Mouse (Mus musculus) hindbrain, embryonic 12.5 days (tissue): ENCODE results near the gene Rpl15. TPM values are rescaled to one million over a fixed set of nuclear protein-coding genes. Genes with fewer than 3 reads are reported as not detected.

ENCODE experiments used
- ATAC-seq: fragments of 200-750 bp; cut with Nextera tagmentation; 2 replicates; pipeline ENCODE4 v1.8.0; 2017; ENCODE audit warnings: moderate TSS enrichment; ENCODE audit not compliant: low FRiP score
- H3K27ac ChIP-seq: fragments of 300-500 bp; sonication (generic); 2 replicates; pipeline ENCODE4 v1.5.1; 2016; ENCODE audit warnings: mild to moderate bottlenecking
- H3K27me3 ChIP-seq: fragments of 300-500 bp; sonication (generic); 2 replicates; pipeline ENCODE4 v1.6.1; 2016; ENCODE audit warnings: mild to moderate bottlenecking
- H3K36me3 ChIP-seq: fragments of 300-500 bp; sonication (generic); 2 replicates; pipeline ENCODE4 v1.6.1; 2016; ENCODE audit warnings: mild to moderate bottlenecking
- H3K4me1 ChIP-seq: fragments of 300-500 bp; sonication (generic); 2 replicates; pipeline ENCODE4 v1.6.1; 2016
- H3K4me2 ChIP-seq: fragments of 300-500 bp; sonication (generic); replicated peaks from 2 replicates; pipeline ENCODE4 v1.6.1; 2016; ENCODE audit warnings: mild to moderate bottlenecking
- H3K4me3 ChIP-seq: fragments of 300-500 bp; sonication (generic); 2 replicates; pipeline ENCODE4 v1.5.1; 2016; ENCODE audit warnings: mild to moderate bottlenecking
- H3K9ac ChIP-seq: fragments of 300-500 bp; sonication (generic); 2 replicates; pipeline ENCODE4 v1.6.1; 2016; ENCODE audit warnings: mild to moderate bottlenecking, moderate library complexity
- H3K9me3 ChIP-seq: fragments of 300-500 bp; sonication (generic); replicated peaks from 2 replicates; pipeline ENCODE4 v1.6.1; 2016; ENCODE audit warnings: mild to moderate bottlenecking
- WGBS: fragments of 180-500 bp; shearing (Covaris S2); methylation state at CpG from one replicate; pipeline ENCODE4 v1.1.7; 2016; 5-methylcytosine and 5-hydroxymethylcytosine counted together
- polyA plus RNA-seq: library from polyadenylated mRNA; unstranded; fragments of >200 nt; fragmentation: Nextera tagmentation; extraction: Ambion mirVana; gene quantifications from 2 replicates; pipeline ENCODE4 v1.2.1, GENCODE M21; 2016

The Rpl15 gene
- 320 and 326 TPM in 2 replicates for polyA plus RNA-seq

DNA sequence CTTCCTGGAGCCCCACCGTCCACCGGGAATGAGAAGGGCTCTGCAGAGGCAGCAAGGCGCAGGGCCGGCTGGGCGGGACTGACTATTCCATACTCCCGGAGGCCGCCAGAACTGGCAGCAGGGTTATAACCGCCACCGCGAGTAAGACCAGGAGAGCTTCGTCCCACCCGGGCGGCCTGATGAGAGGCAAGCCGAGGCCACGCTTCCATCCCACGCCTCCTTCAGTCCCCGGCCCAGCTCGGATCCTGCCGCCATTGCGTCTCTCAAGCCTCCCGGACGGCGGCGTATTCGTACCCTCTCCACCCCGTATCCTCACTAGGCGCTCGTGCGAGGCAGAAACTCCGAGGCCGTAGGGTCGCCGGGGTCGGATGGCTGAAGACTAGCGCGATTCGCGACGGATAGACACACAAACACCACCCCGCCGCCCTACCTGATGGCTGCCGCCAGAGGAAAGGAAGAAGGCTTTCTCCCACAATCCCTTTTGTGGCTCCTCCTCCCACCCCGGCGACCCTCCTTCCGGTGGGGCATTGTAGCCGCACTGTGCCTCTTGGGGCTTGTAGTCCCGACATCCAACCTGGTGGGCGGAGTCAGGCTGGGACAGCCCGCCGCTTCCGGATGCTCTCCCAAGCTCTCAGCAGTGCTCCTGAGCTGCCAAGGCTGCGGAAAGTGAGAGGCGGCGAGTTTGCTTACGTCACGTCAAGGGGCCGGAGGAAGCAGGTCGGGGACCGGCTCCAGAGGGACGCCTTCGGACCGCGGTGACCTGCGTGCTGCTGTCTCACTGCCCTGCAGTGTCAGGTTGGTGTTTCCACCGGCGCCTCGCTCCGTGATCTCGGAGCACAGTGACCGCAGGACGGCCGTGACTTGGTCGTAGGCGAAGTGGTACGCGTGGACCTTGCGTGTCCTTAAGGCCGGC is at the start of gene Rpl15, which contains the start of gene Nkiras1:
Gene Rpl15, minus strand, starts transcription at position 863 of the 913 bp plus-strand sequence.
Gene Nkiras1, plus strand, starts transcription at position 608 of the 913 bp plus-strand sequence.
- Histone ChIP-seq H3K36me3 (peaks cover 24% of the 10 kb centered on the region), H3K4me1 (peaks cover 15% of the 10 kb centered on the region), H3K9me3 (no peaks in the 10 kb centered on the region), H3K4me3 (peak within 1 kb of the TSS; percentile 89), H3K9ac (peak within 1 kb of the TSS; percentile 95), H3K27ac (peak within 1 kb of the TSS; percentile 83), H3K27me3 (no peaks in the 10 kb centered on the region), H3K4me2 (peak within 1 kb of the TSS; percentile 69)
- ATAC-seq: peak; percentile 99
- under 1% methylated on average over 78 of the region's 78 CpGs for WGBS

DNA sequence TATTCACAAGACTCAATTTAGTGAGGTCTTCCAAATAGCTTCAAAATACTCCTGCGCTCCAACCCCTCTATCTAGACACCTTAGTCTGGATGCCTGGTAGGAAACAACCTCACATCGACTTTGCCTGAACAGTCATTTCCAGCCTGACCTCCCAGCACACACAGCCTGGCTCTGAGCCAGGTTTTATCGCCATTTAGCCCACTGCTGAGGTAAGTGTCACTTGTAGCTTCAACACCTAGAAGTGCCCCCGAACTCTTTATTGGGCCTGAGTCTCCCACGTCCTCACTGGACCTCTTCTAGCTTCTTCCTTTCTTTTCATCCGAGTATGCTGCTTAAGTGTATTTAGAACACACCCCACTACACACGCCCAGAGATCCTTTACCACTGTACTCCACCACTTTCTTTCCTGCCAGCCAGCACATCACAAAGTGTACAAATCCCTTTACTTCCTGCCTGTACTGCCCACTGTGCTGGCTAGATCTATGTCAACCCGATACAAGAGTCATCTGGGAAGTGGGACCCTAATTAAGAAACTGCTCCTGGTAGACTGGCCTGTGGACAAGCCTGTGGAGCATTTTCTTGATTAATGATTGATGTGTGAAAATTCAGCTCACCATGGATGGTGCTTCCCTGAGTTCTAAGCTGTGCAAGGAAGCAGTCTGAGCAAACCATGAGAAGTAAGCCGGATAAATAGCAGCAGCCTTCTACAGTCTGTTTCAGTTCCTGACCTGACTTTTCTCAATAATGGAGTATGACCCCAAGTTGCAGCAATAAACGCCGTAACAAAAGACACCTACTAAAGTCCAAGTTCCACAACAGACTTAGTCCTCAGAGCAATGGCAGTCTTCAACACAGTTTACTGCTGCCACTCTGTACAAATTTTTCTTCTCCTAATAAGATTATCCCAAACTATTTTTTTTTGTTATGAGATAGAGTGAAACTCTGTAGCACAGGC is 46.5 kb upstream of the Rpl15 start:
- Histone ChIP-seq H3K4me3 (no peak overlapping the region), H3K4me1 (no peaks in the 10 kb centered on the region), H3K4me2 (no peak overlapping the region), H3K9me3 (no peaks in the 10 kb centered on the region), H3K27me3 (no peaks in the 10 kb centered on the region), H3K36me3 (peaks cover 4% of the 10 kb centered on the region; the same call in 1 of the 2 replicates), H3K27ac (no peak overlapping the region), H3K9ac (no peak overlapping the region)
- no peak for ATAC-seq
- 86% methylated on average over 11 of the region's 11 CpGs for WGBS

DNA sequence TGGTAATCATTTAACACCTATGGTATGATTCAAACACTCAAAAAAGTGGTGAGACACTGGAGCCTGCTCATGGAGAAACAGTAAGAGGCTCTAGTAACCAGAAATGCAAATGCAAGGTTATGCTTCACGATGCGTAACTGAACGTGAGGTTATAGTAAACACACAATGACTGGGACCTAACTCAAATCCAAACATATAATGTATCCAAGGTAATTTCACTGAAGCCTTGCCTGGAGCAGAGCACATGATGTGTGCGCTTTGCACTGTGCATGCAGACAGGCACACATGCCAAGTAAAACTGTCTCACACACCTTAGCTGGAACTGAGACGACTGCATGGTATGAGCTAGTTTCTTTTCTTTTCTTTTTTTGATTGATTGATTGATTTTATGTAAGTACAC is 33.0 kb upstream of the Rpl15 start:
- H3K27ac ChIP-seq: no peak overlapping the region
- WGBS: 93% methylated on average over 5 of the region's 5 CpGs
- no peaks in the 10 kb centered on the region for H3K9me3 ChIP-seq
- no peak for ATAC-seq
- no peaks in the 10 kb centered on the region for H3K27me3 ChIP-seq
- no peaks in the 10 kb centered on the region; the same call in 1 of the 2 replicates for H3K4me1 ChIP-seq
- H3K4me2 ChIP-seq: no peak overlapping the region
- no peak overlapping the region for H3K9ac ChIP-seq
- no peak overlapping the region for H3K4me3 ChIP-seq
- H3K36me3 ChIP-seq: peaks cover 10% of the 10 kb centered on the region; the same call in 1 of the 2 replicates

DNA sequence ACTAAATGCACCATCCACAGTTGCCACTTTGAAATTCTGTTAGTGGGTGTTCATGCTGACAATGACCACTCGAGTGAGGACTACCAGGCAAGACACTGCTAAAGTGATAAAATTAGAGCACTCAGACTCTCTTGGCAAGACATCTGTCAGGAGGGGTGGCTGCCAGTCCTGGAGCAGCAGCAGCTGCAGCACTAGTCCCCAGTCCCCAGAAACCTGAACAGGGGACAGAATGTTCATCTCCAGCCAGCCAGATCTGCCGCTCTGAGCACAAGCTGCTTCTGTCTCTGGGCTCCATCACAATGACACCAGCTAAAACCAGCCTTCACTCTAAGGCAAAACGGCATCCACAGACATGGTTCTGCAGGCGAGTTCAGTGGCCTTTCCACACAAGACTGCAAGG is 32.1 kb upstream of the Rpl15 start:
- H3K4me3 ChIP-seq: no peak overlapping the region
- no peak overlapping the region for H3K4me2 ChIP-seq
- peaks cover 10% of the 10 kb centered on the region; the same call in 1 of the 2 replicates for H3K36me3 ChIP-seq
- 92% methylated on average over 4 of the region's 4 CpGs for WGBS
- H3K27ac ChIP-seq: no peak overlapping the region
- H3K27me3 ChIP-seq: no peaks in the 10 kb centered on the region
- H3K9me3 ChIP-seq: no peaks in the 10 kb centered on the region
- H3K9ac ChIP-seq: no peak overlapping the region
- ATAC-seq: no peak
- no peaks in the 10 kb centered on the region; the same call in 1 of the 2 replicates for H3K4me1 ChIP-seq

DNA sequence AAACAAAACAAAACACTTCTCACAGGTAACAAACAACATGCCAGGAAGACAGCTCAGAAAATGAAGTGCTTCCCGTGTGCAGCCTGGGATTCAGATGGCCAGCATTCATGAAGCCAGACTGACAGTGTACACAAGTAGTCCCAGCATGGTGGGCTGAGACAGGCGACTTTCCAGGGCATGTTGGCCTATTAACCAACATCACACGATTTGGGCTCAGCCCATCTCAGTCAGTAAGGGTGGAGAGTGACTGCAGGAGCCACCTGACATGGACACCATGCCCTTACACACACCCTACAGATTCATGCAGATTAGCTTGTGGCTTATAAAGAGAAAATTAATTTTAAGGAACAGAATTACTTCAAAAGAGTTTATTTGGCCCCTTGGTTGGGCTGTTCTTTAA is 31.6 kb upstream of the Rpl15 start:
- Histone ChIP-seq H3K36me3 (peaks cover 10% of the 10 kb centered on the region; the same call in 1 of the 2 replicates), H3K27ac (no peak overlapping the region), H3K9ac (no peak overlapping the region), H3K4me3 (no peak overlapping the region), H3K4me2 (no peak overlapping the region), H3K9me3 (no peaks in the 10 kb centered on the region), H3K27me3 (no peaks in the 10 kb centered on the region), H3K4me1 (no peaks in the 10 kb centered on the region; the same call in 1 of the 2 replicates)
- WGBS: 81% methylated on average over 3 of the region's 3 CpGs
- no peak for ATAC-seq

DNA sequence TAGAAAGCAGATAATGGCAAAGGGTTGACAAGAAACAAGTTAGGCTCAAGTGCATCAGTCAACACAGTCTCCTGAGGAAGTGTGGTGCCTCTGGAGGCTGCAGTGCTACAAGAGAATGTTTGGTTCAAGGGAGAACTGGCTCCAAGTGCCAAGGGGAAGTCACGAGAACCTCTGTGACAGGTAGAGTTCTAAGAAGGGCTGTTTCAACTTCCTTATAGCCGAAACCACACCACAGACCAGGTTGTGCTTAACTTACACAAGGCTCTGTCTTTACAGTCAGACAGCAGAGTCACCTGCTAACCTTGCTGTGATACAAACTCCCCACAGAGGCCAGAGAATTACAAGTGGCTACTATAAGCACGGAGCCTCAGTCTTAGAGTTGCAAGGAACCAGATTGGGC is 30.4 kb upstream of the Rpl15 start:
- no peak overlapping the region for H3K27ac ChIP-seq
- H3K9ac ChIP-seq: no peak overlapping the region
- 88% methylated on average over 3 of the region's 3 CpGs for WGBS
- no peaks in the 10 kb centered on the region; the same call in 1 of the 2 replicates for H3K4me1 ChIP-seq
- H3K36me3 ChIP-seq: peaks cover 10% of the 10 kb centered on the region; the same call in 1 of the 2 replicates
- H3K9me3 ChIP-seq: no peaks in the 10 kb centered on the region
- ATAC-seq: no peak
- no peak overlapping the region for H3K4me3 ChIP-seq
- no peaks in the 10 kb centered on the region for H3K27me3 ChIP-seq
- no peak overlapping the region for H3K4me2 ChIP-seq

DNA sequence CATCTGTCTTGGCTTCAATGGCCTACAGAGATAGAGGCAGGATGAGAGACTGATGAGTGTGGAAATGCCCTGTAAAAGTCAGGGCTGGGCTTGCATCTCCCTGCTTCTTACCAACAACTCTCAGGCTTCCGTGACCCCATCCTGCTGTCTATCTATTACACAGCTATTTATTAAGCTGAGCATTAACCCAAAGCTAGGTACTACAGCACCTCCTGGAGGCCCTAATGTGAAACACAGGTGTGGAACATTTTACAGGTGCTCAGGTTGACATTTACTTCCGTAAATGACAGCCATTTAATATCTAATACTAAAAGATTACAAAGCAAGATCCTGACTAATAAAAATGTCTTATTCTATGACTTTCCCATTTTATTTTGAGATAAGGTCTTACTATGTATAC is 29.5 kb upstream of the Rpl15 start:
- no peaks in the 10 kb centered on the region for H3K9me3 ChIP-seq
- H3K4me2 ChIP-seq: no peak overlapping the region
- H3K27ac ChIP-seq: no peak overlapping the region
- H3K9ac ChIP-seq: no peak overlapping the region
- ATAC-seq: no peak
- 95% methylated on average over 2 of the region's 2 CpGs for WGBS
- no peaks in the 10 kb centered on the region for H3K27me3 ChIP-seq
- no peak overlapping the region for H3K4me3 ChIP-seq
- H3K36me3 ChIP-seq: peaks cover 3% of the 10 kb centered on the region; the same call in 1 of the 2 replicates
- no peaks in the 10 kb centered on the region; the same call in 1 of the 2 replicates for H3K4me1 ChIP-seq

DNA sequence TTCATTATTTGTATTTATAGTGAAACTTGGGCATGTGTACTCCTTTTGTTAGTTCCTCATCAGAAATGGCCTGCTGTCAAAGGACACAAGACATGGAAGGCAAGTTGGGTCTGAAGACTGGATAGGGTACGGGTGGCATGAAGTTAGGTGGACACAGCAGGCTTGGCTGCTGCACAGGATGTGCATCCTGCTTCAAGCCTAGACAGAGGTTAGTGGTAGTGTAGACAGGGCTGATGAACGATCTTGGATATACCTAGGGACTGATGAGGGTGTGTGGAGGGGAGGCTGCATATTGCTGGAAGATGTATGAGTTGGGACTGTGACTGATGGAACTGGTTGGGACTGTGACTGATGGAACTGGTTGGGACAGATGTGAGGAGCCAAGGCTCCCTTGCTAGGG is 27.7 kb upstream of the Rpl15 start:
- H3K27me3 ChIP-seq: no peaks in the 10 kb centered on the region
- ATAC-seq: no peak
- 95% methylated on average over 2 of the region's 2 CpGs for WGBS
- no peaks in the 10 kb centered on the region; the same call in 1 of the 2 replicates for H3K4me1 ChIP-seq
- no peak overlapping the region for H3K4me3 ChIP-seq
- no peaks in the 10 kb centered on the region for H3K36me3 ChIP-seq
- no peak overlapping the region for H3K4me2 ChIP-seq
- no peak overlapping the region for H3K27ac ChIP-seq
- H3K9ac ChIP-seq: no peak overlapping the region
- H3K9me3 ChIP-seq: no peaks in the 10 kb centered on the region

DNA sequence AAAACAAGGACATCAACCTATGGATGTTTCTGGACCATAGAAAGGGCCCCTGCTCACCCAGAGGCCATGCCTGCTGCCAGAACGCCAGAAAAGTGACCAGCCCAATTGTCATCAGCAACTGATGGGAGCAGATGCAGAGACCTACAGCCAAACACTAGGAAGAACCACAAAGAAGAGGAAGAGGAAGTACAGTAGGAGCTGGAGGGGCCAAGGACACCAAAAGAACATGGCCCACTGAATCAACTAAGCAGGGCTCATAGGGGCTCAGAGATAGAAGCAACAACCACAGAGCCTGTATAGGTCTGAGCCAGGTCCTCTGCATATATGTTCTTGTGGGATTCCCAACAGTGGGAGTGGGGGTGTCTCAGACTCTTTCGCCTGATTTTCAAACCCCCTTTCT is 26.2 kb upstream of the Rpl15 start:
- H3K36me3 ChIP-seq: no peaks in the 10 kb centered on the region
- H3K4me1 ChIP-seq: no peaks in the 10 kb centered on the region; the same call in 1 of the 2 replicates
- WGBS: 88% methylated on average over 2 of the region's 2 CpGs
- H3K27ac ChIP-seq: no peak overlapping the region
- H3K9me3 ChIP-seq: no peaks in the 10 kb centered on the region
- ATAC-seq: no peak
- H3K9ac ChIP-seq: no peak overlapping the region
- no peak overlapping the region for H3K4me3 ChIP-seq
- H3K27me3 ChIP-seq: no peaks in the 10 kb centered on the region
- no peak overlapping the region for H3K4me2 ChIP-seq

DNA sequence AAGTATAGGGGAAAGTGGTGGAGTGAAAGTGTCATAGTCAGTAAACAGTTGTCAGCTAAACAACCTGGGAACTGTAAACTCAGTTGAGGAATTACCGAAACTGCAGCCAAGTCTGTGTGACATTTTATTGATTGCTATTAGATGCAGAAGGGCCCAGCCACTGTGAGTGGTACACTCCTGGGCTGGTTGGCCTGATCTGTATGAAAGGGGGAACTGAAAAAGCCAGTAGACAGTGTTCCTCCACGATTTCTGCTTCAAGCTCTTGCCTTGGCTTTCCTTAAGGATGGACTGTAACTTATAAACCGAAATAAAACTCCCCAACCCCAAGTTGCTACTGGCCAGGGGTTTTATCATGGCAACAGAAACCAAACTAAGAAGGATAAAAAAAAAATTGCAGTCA is 21.4 kb upstream of the Rpl15 start:
- no peak overlapping the region for H3K9ac ChIP-seq

DNA sequence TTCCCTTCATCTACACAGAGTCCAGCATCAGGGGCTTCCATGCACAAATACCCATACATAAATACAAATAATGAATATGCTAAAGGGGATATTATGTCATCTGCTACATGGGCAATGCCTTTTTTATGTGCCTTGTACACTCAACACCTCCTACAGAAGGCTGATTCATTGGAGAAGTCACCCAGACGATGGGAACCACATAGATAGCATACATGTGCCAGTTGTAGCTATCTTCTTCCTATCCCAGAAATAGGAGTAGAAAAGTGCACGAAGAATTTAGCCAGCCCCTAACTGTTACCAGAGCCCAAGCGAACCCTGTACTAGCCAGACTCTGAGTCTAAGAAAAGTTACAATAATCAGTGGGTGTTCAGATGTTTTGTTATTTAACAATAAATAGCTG is 20.9 kb upstream of the Rpl15 start:
- WGBS: 90% methylated on average over 3 of the region's 3 CpGs
- H3K9me3 ChIP-seq: no peaks in the 10 kb centered on the region
- no peak overlapping the region for H3K9ac ChIP-seq
- H3K27me3 ChIP-seq: no peaks in the 10 kb centered on the region
- H3K4me3 ChIP-seq: no peak overlapping the region
- no peaks in the 10 kb centered on the region for H3K4me1 ChIP-seq
- H3K27ac ChIP-seq: no peak overlapping the region
- H3K36me3 ChIP-seq: no peaks in the 10 kb centered on the region
- H3K4me2 ChIP-seq: no peak overlapping the region
- ATAC-seq: no peak

More for the DNA sequence above, 21.4 kb upstream of the Rpl15 start:
- no peaks in the 10 kb centered on the region for H3K27me3 ChIP-seq
- no peak for ATAC-seq
- no peak overlapping the region for H3K27ac ChIP-seq
- no peaks in the 10 kb centered on the region for H3K36me3 ChIP-seq
- no peaks in the 10 kb centered on the region for H3K4me1 ChIP-seq
- H3K4me2 ChIP-seq: no peak overlapping the region
- no peaks in the 10 kb centered on the region for H3K9me3 ChIP-seq
- no peak overlapping the region for H3K4me3 ChIP-seq
- WGBS: 90% methylated on average over 3 of the region's 3 CpGs

DNA sequence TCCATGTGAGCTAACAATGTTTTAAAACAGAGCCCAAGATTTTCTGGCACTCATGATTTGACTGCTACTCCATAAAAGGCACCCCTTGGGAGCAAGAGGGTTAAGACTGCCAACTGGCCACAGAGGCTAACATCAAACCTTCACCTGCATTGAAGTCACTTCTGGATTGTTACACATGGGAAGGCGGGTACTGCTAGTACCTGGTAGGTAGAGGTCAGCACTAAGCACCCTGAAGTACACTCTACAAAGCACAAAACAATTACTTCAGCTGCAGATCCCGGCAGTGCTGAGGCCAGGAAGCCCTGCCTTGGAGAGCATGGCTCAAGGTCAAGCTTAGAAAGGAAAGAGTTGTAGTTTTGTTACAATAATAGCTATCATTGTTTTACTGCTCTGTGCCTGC is 16.2 kb upstream of the Rpl15 start:
- no peaks in the 10 kb centered on the region for H3K27me3 ChIP-seq
- no peaks in the 10 kb centered on the region for H3K4me1 ChIP-seq
- 83% methylated on average over 2 of the region's 2 CpGs for WGBS

More for the DNA sequence above, 16.2 kb upstream of the Rpl15 start:
- Histone ChIP-seq H3K36me3 (0 out of 2 replicates have a peak, but pooled peaks cover 2% of the 10 kb centered on the region), H3K4me3 (no peak overlapping the region), H3K9me3 (no peaks in the 10 kb centered on the region), H3K9ac (no peak overlapping the region), H3K4me2 (no peak overlapping the region), H3K27ac (no peak overlapping the region)
- ATAC-seq: no peak
